Mouse (Mus musculus): Measurements from ENCODE around the gene Gbp7. TPM values are rescaled to one million over a fixed set of nuclear protein-coding genes. Genes with fewer than 3 reads are reported as not detected.

The Gbp7 gene
- polyA plus RNA-seq, 1 experiment, result 0.04 TPM

DNA sequence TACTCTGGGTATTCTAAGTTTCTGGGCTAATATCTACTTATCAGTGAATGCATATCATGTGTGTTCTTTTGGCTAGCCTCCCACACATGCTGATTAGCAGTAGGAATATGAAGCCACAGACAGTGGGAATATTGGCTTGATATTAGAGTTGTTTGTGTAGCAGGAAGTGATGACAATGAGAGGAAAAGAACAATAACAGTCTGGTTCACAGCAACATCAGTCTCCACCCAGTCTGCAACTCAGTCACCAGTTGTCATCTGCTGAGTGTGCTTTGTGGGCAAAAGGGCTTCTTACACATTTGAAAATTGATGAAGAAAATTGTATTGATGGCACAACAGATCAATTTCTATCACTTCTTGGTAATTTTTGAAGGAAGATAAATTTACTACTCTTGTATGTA lies 57.2 kb downstream of the Gbp7 start:
- H3K9me3 ChIP-seq (ENCODE audit: control insufficient read depth, low read length), result no peaks in the 10 kb centered on the region
- H3K27me3 ChIP-seq (ENCODE audit: control insufficient read depth), result no peaks in the 10 kb centered on the region
- TF ChIP-seq TAL1 (IDR thresholded peaks at IDR 0.05; ENCODE audit: low read length) (no peak), GATA1 (IDR thresholded peaks at IDR 0.05; ENCODE audit: low read length) (no peak)
- no peaks in the 10 kb centered on the region for H3K36me3 ChIP-seq (ENCODE audit: control insufficient read depth)
- H3K4me3 ChIP-seq (replicated peaks), result no peak overlapping the region
- H3K4me1 ChIP-seq (ENCODE audit: control insufficient read depth), result no peaks in the 10 kb centered on the region

DNA sequence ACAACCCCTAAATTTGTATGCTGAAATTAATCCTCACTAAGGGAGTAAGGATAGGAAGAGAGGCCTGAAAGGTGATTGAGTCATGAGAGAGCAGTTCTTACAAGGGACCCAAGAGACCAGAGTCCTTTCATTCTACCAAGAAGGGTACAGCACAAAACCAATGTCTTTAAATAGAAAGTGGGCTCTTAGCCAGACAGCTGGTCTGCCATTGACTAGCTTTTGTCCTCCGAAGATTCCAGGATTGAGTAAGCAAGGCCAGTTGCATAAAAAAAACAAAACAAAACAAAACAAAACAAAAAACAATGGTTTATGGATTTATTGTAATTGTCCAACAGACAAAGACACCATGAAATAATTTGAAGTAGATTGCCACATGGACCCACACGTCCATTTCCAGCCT lies 58.7 kb downstream of the Gbp7 start:
- Histone ChIP-seq H3K4me1 (ENCODE audit: control insufficient read depth) (no peaks in the 10 kb centered on the region), H3K9me3 (ENCODE audit: control insufficient read depth, low read length) (no peaks in the 10 kb centered on the region), H3K27me3 (ENCODE audit: control insufficient read depth) (no peaks in the 10 kb centered on the region), H3K4me3 (replicated peaks) (no peak overlapping the region), H3K36me3 (ENCODE audit: control insufficient read depth) (no peaks in the 10 kb centered on the region)
- TF ChIP-seq TAL1 (IDR thresholded peaks at IDR 0.05; ENCODE audit: low read length), result no peak
- TF ChIP-seq GATA1 (IDR thresholded peaks at IDR 0.05; ENCODE audit: low read length), result no peak

DNA sequence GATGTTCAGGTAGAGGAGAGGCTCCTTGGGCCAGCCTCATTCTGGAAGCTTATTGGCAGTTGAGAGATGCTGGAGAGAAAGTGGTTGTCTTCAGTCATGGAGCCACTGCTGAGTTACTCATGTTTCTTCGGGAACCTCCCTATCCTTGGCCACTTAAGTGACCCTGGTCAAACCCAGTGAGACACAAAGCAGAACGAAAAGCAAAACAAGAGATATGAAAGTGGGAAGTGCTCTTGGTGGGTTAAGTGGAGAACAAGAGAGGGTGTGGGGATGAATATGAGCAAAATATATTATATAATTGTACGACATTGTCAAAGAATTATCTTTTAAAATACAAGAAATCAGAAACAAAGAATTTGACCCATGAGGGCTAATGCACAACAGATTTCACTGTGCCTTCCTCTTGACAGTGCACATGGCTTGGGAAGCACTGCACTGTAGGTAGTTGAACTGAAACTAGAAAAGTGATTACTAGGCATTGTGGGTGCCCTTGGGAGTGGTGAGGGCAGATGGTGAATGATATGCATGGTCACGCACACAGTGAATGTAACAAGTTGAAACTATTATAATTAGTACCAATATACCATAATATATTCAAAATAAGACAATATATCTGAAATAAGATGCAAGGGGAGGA lies 60.4 kb downstream of the Gbp7 start:
- Histone ChIP-seq H3K9me3 (ENCODE audit: control insufficient read depth, low read length) (no peaks in the 10 kb centered on the region), H3K36me3 (ENCODE audit: control insufficient read depth) (no peaks in the 10 kb centered on the region), H3K4me1 (ENCODE audit: control insufficient read depth) (no peaks in the 10 kb centered on the region), H3K4me3 (replicated peaks) (no peak overlapping the region), H3K27me3 (ENCODE audit: control insufficient read depth) (no peaks in the 10 kb centered on the region)
- TF ChIP-seq GATA1 (IDR thresholded peaks at IDR 0.05; ENCODE audit: low read length) (no peak), TAL1 (IDR thresholded peaks at IDR 0.05; ENCODE audit: low read length) (no peak)

DNA sequence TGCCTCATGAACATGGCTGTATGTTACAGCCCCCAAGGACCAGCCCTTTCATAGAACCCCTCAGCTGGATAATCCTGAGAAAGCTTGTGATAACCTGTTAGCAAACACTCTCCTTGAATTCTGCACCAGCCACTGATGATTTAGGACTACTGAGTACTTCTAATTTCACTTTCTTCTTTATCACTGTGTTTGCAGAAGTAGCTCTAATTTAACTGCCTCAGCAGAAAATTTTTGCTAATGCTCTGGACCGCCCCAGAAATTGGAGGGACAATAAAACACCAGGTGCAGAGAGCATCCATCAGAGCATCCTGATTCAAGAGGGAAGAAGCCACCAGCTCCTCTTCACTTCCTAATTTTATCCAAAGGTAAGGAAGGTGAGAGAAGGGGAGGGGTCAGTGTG lies 64.4 kb downstream of the Gbp7 start, which contains the start of gene Gbp2b:
Gene Gbp2b, plus strand, starts transcription at position 301 of the 400 bp plus-strand sequence.
- Histone ChIP-seq H3K9me3 (ENCODE audit: control insufficient read depth, low read length) (no peaks in the 10 kb centered on the region), H3K4me1 (ENCODE audit: control insufficient read depth) (no peaks in the 10 kb centered on the region), H3K36me3 (ENCODE audit: control insufficient read depth) (no peaks in the 10 kb centered on the region), H3K4me3 (replicated peaks) (no peak within 1 kb of the TSS), H3K27me3 (ENCODE audit: control insufficient read depth) (no peaks in the 10 kb centered on the region)
- TF ChIP-seq TAL1 (IDR thresholded peaks at IDR 0.05; ENCODE audit: low read length) (no peak), GATA1 (IDR thresholded peaks at IDR 0.05; ENCODE audit: low read length) (no peak)

DNA sequence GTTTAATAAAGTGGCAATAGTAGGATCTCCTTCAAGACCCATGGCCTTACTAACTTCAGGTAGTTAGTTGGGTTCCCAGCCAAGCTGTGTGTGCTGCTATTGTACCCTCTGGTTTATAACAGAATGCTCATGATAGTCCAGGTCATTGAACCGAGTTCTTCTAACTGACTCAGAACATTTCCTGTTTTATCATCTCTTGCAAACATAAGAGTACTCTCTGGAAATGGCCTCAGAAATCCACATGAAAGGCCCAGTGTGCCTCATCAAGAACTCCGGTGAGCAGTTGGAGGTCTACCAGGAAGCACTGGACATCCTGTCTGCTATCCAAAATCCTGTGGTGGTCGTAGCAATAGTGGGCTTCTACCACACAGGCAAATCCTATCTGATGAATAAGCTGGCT lies 67.8 kb downstream of the Gbp7 start:
- Histone ChIP-seq H3K4me1 (ENCODE audit: control insufficient read depth) (no peaks in the 10 kb centered on the region), H3K4me3 (replicated peaks) (no peak overlapping the region), H3K9me3 (ENCODE audit: control insufficient read depth, low read length) (no peaks in the 10 kb centered on the region), H3K36me3 (ENCODE audit: control insufficient read depth) (no peaks in the 10 kb centered on the region), H3K27me3 (ENCODE audit: control insufficient read depth) (no peaks in the 10 kb centered on the region)
- TF ChIP-seq GATA1 (IDR thresholded peaks at IDR 0.05; ENCODE audit: low read length) (no peak), TAL1 (IDR thresholded peaks at IDR 0.05; ENCODE audit: low read length) (no peak)

Other genes starting within 250 kb of the Gbp7 start
- gene Pdlim5, start 134.6 kb upstream of the Gbp7 start, polyA plus RNA-seq (2012), result 0.44 and 1.1 TPM in 2 replicates
- gene Gbp5, start 36.4 kb upstream of the Gbp7 start, polyA plus RNA-seq (2012), result not detected in 2 replicates
- gene Gbp3, start 29.7 kb downstream of the Gbp7 start, polyA plus RNA-seq (2012), result not detected in 2 replicates
- not detected in 2 replicates for gene Gbp2b, start 64.5 kb downstream of the Gbp7 start, polyA plus RNA-seq (2012)
- gene Gbp2, start 90.3 kb downstream of the Gbp7 start, polyA plus RNA-seq (2012), result not detected in 2 replicates
- gene Kyat3, start 170.7 kb downstream of the Gbp7 start, polyA plus RNA-seq (2012), result 0.05 TPM in 1 of 2 replicates, not detected in the other
- 0.28 and 0.42 TPM in 2 replicates for gene Gtf2b, start 234.7 kb downstream of the Gbp7 start, polyA plus RNA-seq (2012)